Mouse (Mus musculus): ENCODE results near the gene Acot9. TPM values are rescaled to one million over a fixed set of nuclear protein-coding genes. Genes with fewer than 3 reads are reported as not detected.

Acot9 gene
- polyA plus RNA-seq (2011; ENCODE audit: insufficient read depth, insufficient read length, low replicate concordance, missing spikeins): 9.3 and 32.8 TPM in 2 replicates

DNA sequence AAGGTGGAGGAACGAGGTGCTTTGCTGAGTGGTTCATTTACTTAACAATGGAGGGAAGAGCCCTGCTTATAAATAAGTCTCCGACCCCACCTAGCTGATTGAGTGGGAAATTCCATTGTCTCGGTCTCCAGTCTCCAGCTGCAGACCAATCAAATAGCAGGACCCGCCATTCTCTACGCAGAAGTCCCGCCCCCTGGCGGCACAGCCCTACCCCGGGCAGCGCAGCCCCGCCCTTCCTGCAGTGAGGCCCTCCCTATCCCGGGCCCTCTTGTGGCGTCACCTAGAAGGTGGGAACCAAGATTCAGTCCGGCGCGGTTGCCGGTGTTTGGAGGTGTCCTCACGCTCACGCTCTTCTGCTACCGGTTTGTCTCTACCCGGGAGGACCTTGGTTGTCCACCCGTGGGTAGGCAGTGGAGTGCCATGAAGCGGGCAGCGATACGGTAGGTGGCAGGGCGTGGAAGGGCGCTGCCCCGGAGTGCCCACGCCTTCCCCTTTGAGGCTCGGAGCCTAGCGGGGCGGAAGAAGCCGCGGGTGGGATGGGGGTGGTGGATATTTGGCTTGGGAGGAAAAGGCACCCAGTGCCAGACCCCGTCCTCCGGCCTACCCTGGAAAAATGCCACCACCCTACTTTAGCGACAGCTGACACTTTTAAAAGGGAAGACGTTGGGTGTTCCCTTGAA is at the start of gene Acot9:
Acot9 (plus strand) TSS at position 209 of the 680 bp plus-strand sequence.
- Histone ChIP-seq H3K4me3 (replicated peaks; ENCODE audit: control insufficient read depth, low read depth, low read length) (peak within 1 kb of the TSS; percentile 96), H3K27ac (ENCODE audit: control insufficient read depth, insufficient read depth, low read depth, low read length, poor library complexity) (peak within 1 kb of the TSS; percentile 94), H3K4me1 (ENCODE audit: control insufficient read depth, insufficient read depth, low read length) (no peaks in the 10 kb centered on the region; the same call in 1 of the 2 replicates)
- TF ChIP-seq POLR2A (IDR thresholded peaks at IDR 0.05; ENCODE audit: borderline replicate concordance, control insufficient read depth, low read depth, low read length) (peak; percentile 84; the same call in 1 of the 2 replicates), CTCF (IDR thresholded peaks at IDR 0.05; ENCODE audit: control insufficient read depth, insufficient read depth, low read length) (peak; percentile 41; the same call in 1 of the 2 replicates)
- WGBS: 15% methylated on average over 37 of the region's 37 CpGs

DNA sequence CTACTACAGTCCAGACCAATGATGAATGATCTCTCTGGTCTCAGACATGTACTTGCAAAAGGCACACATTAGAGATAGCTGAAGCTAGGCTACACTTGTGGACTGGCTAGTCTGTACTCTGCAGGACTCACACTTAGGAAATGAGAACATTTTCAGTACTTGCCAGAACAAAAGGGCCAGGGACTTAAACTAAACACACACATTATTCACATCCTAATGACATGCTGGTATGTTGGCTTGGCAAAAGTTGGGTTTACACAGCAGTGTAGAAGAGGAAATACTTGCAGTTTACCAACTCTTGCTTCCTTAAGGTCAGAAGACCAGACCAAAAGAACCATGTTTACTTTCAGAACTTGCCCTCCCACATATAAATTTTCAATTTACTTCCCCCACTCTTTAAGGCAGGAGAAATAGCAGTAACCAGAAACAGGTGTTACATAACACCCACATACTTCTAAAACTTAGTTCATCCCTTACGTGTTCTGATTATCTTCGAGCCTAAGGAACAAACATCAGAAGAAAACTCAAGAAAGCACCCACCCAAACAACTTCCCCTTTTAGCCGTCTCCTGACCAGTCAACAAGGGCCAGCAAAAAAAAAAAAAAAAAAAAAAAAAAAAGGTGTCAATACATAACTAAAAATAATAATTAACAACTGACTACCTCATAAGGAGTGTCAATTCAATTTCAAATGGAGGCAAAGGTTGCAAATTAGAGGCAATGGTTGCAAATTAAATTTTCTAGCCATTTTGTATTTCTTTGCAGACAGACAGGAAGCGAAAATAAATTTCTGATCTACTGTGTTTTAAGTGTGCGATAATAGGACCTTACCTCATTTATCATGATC is 47.7 kb upstream of the Acot9 start:
- no peaks in the 10 kb centered on the region for H3K4me1 ChIP-seq (ENCODE audit: control insufficient read depth, insufficient read depth, low read length)
- peak overlapping the region; percentile 69 for H3K4me3 ChIP-seq (replicated peaks; ENCODE audit: control insufficient read depth, low read depth, low read length)
- H3K27ac ChIP-seq (ENCODE audit: control insufficient read depth, insufficient read depth, low read depth, low read length, poor library complexity): no peak overlapping the region
- 21% methylated on average over 5 of the region's 5 CpGs for WGBS
- TF ChIP-seq CTCF (IDR thresholded peaks at IDR 0.05; ENCODE audit: control insufficient read depth, insufficient read depth, low read length) (no peak), POLR2A (IDR thresholded peaks at IDR 0.05; ENCODE audit: borderline replicate concordance, control insufficient read depth, low read depth, low read length) (no peak)

DNA sequence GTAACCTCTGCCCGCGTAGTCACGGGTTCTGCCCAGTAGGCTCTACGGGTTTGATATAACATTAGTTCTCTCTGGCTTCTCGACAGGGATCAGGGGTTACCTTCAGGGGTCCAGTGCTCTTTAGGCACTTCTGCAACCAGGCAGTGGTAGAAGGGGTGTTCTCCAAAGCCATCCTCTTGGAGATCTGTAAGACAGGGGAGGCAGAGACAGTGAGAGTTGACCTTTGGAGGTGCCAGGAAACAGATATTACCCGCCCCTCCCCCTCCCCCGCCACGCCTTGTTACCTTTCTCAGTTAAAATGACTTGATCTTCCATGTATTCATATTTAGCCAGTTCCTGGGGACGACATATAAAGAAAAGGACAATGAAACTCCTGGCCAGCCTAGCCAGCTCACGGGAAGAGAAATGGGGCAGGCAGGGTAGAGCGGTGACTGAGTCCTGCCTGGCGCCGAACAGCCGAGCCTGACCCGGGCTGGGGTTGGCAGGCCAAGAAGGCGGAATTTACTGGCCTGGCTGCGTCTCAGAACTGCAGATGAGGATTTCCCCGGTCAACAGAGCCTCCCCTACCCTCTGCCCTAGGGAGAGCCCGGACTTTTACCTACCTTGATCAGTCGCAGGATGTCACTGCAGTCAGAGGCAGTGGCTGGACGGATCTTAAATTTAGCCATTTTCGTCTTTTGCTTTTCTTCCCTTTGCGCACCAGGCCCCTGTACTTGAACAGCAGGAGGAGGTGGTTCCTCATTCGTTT is 46.6 kb upstream of the Acot9 start:
- TF ChIP-seq CTCF (IDR thresholded peaks at IDR 0.05; ENCODE audit: control insufficient read depth, insufficient read depth, low read length): no peak
- TF ChIP-seq POLR2A (IDR thresholded peaks at IDR 0.05; ENCODE audit: borderline replicate concordance, control insufficient read depth, low read depth, low read length): no peak
- 14% methylated on average over 24 of the region's 24 CpGs for WGBS
- H3K27ac ChIP-seq (ENCODE audit: control insufficient read depth, insufficient read depth, low read depth, low read length, poor library complexity): peak overlapping the region; percentile 91

DNA sequence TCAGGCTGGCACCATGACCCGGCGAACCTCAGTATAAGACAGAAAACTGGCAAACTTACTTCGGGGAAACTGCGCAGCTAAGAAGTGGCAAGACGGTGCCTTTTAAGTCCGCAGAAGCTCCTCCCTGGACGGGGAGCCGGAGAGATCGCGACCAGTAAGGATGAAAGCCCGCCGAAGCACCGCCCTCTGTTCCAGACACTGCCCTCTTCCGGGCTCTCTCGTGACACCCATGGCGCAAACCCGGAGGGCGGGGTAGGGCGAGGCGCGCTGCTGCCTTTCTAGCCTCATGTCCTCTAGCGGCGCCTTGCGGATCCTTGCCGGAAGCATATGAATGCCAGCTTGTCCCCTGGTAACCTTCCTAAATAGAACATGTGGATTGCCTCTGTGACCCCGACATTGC is 46.0 kb upstream of the Acot9 start, which contains the start of gene Sat1:
Sat1 (minus strand) TSS at position 179 of the 400 bp plus-strand sequence.
- Histone ChIP-seq H3K27ac (ENCODE audit: control insufficient read depth, insufficient read depth, low read depth, low read length, poor library complexity) (peak within 1 kb of the TSS; percentile 91), H3K4me3 (replicated peaks; ENCODE audit: control insufficient read depth, low read depth, low read length) (peak within 1 kb of the TSS; percentile 69), H3K4me1 (ENCODE audit: control insufficient read depth, insufficient read depth, low read length) (no peaks in the 10 kb centered on the region)
- WGBS: 18% methylated on average over 26 of the region's 26 CpGs
- TF ChIP-seq CTCF (IDR thresholded peaks at IDR 0.05; ENCODE audit: control insufficient read depth, insufficient read depth, low read length) (peak; percentile 73), POLR2A (IDR thresholded peaks at IDR 0.05; ENCODE audit: borderline replicate concordance, control insufficient read depth, low read depth, low read length) (peak; percentile 49; the same call in 1 of the 2 replicates)

More for the DNA sequence above, 46.6 kb upstream of the Acot9 start:
- H3K4me1 ChIP-seq (ENCODE audit: control insufficient read depth, insufficient read depth, low read length): no peaks in the 10 kb centered on the region
- peak overlapping the region; percentile 69 for H3K4me3 ChIP-seq (replicated peaks; ENCODE audit: control insufficient read depth, low read depth, low read length)

DNA sequence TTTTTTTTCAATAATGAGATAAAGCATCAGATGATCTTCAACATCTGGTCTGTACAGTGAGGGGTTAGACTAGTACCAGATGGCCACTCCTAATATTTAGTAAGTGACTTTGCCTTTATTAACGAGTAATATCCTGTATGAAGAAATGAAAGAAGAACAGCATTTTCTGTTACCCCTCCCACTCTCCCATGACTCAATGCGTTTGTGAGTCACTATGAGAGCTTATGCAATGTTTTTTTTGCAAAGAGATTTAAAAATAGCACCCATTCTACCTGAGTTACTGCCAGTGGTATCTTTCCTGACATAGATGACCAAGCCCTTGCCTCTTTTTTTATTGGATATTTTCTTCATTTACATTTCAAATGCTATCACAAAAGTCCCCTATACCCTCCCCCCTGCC is 44.0 kb upstream of the Acot9 start:
- H3K4me3 ChIP-seq (replicated peaks; ENCODE audit: control insufficient read depth, low read depth, low read length): no peak overlapping the region
- no peak for TF ChIP-seq CTCF (IDR thresholded peaks at IDR 0.05; ENCODE audit: control insufficient read depth, insufficient read depth, low read length)
- TF ChIP-seq POLR2A (IDR thresholded peaks at IDR 0.05; ENCODE audit: borderline replicate concordance, control insufficient read depth, low read depth, low read length): no peak
- H3K4me1 ChIP-seq (ENCODE audit: control insufficient read depth, insufficient read depth, low read length): no peaks in the 10 kb centered on the region
- 31% methylated on average over 2 of the region's 2 CpGs for WGBS
- no peak overlapping the region for H3K27ac ChIP-seq (ENCODE audit: control insufficient read depth, insufficient read depth, low read depth, low read length, poor library complexity)

DNA sequence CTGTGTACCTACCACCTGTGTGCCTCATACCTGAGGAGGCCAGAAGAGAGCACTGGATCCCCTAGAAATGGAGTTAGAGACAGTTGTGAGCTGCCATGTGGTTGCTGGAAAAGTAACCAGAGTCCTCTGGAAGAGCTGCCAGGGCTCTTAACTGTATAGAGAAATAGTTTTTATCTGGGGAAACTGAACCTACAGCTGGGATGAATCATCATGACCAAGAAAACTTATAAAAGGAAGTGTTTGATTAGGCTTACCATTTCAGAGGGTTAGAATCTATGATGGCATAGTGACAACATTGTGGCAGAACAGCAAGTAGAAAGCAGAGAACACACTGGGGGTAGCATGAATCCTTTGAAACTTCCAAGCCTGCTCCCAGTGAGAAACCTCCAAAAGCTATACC is 5.4 kb upstream of the Acot9 start:
- H3K27ac ChIP-seq (ENCODE audit: control insufficient read depth, insufficient read depth, low read depth, low read length, poor library complexity): no peak overlapping the region
- no peak overlapping the region for H3K4me3 ChIP-seq (replicated peaks; ENCODE audit: control insufficient read depth, low read depth, low read length)
- TF ChIP-seq CTCF (IDR thresholded peaks at IDR 0.05; ENCODE audit: control insufficient read depth, insufficient read depth, low read length) (no peak), POLR2A (IDR thresholded peaks at IDR 0.05; ENCODE audit: borderline replicate concordance, control insufficient read depth, low read depth, low read length) (no peak)
- H3K4me1 ChIP-seq (ENCODE audit: control insufficient read depth, insufficient read depth, low read length): no peaks in the 10 kb centered on the region

DNA sequence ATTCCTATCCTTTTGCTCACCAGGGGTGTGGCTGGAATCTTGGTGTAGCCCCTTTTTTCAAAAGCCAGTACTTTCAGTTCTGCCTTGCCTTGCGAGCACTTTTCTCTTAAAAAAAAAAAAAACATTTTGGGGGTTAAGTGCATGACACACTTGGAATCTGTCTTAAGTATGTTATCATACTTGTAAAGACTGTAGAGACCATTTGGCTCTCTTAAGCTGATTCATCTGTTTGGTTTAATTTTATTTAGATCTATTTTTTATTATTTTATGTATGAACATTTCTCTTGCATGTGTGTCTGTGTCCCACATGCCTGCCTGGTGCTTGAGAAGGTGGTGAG is 641 bp downstream of the Acot9 start:
- H3K4me3 ChIP-seq (replicated peaks; ENCODE audit: control insufficient read depth, low read depth, low read length): peak overlapping the region; percentile 96
- WGBS: 19% methylated on average over 1 of the region's 1 CpGs
- TF ChIP-seq POLR2A (IDR thresholded peaks at IDR 0.05; ENCODE audit: borderline replicate concordance, control insufficient read depth, low read depth, low read length) (no peak), CTCF (IDR thresholded peaks at IDR 0.05; ENCODE audit: control insufficient read depth, insufficient read depth, low read length) (no peak)
- no peak overlapping the region for H3K27ac ChIP-seq (ENCODE audit: control insufficient read depth, insufficient read depth, low read depth, low read length, poor library complexity)
- H3K4me1 ChIP-seq (ENCODE audit: control insufficient read depth, insufficient read depth, low read length): no peaks in the 10 kb centered on the region; the same call in 1 of the 2 replicates
